Mouse (Mus musculus): ENCODE results near the gene Thy1. TPM values are rescaled to one million over a fixed set of nuclear protein-coding genes. Genes with fewer than 3 reads are reported as not detected.

The Thy1 gene
- total and polyA plus RNA-seq, 2 experiments from 2014 or later = 24.7 to 98.0 TPM

DNA sequence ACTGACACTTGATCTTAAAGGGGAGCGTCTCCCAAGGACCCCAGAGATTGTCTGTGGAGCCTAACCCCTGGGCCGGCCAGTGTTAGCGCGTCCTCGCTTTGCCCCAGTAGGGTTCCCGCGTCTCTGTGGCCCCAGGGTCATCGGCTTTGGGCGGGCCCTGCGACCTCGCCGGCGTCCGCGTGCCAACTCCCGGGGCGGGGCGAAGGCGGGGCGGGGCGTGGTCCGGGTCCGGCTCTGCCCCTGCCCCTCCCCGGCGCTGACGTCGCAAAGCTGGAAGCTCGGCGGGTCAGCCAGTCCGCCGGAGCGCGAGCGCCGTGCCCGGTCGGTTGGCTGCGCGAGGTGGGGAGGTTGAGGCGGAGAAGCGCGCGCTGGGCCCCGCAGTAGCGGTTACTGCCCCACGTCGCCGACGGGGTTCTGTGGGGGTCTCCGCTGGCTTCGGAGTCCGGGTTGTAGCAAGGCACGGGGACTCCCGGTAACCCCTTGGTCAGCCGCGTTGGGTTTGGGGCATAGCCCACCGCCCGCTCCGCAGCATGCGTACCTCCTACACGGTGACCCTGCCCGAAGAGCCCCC is 41.6 kb downstream of the Thy1 start:
- DNase-seq (ENCODE audit: low spot score) = peak; percentile 71
- ATAC-seq (ENCODE audit: low FRiP score) = peak; percentile 35; the same call in 1 of the 2 replicates
- no peak for TF ChIP-seq CTCF (IDR thresholded peaks at IDR 0.05)
- Histone ChIP-seq H3K9me3 (ENCODE audit: low read length) (no peaks in the 10 kb centered on the region), H3K4me2 (ENCODE audit: low read depth, low read length, poor library complexity, severe bottlenecking) (peak overlapping the region; percentile 100), H3K27ac (ENCODE audit: low read depth, low read length) (no peak overlapping the region), H3K4me3 (ENCODE audit: low read depth, low read length) (peak overlapping the region; percentile 57), H3K36me3 (ENCODE audit: insufficient read depth, low read length) (no peaks in the 10 kb centered on the region), H3K27me3 (ENCODE audit: insufficient read depth, low read length) (peaks cover 16% of the 10 kb centered on the region), H3K9ac (replicated peaks; ENCODE audit: low read length, poor library complexity, severe bottlenecking) (peak overlapping the region; percentile 56), H3K4me1 (ENCODE audit: insufficient read depth, low read length) (peaks cover 19% of the 10 kb centered on the region; the same call in 1 of the 2 replicates)
- WGBS = 1% methylated on average over 47 of the region's 62 CpGs

DNA sequence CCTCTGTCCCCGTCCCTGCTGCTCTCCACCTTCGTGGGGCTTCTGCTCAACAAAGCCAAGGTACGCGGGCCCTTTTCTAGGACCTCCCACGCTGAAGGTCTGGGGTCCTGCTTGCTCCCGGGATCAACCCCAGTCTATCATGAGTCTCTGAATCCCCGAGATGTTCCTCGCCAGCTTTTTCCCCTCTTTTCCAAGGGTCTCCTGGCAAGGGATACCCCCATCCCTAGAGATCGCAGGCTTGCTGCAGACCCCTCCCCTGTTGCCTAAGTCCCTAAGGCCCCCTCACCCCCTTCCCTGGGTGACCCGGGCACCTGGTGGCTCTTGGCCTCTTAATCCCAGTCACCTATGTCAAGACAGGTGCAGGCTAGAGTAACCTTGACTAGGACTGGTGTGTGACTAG is 42.1 kb downstream of the Thy1 start:
- H3K9ac ChIP-seq (replicated peaks; ENCODE audit: low read length, poor library complexity, severe bottlenecking) = peak overlapping the region; percentile 56
- H3K36me3 ChIP-seq (ENCODE audit: insufficient read depth, low read length) = no peaks in the 10 kb centered on the region
- H3K4me2 ChIP-seq (ENCODE audit: low read depth, low read length, poor library complexity, severe bottlenecking) = peak overlapping the region; percentile 100
- H3K27ac ChIP-seq (ENCODE audit: low read depth, low read length) = no peak overlapping the region
- 3% methylated on average over 10 of the region's 10 CpGs for WGBS
- H3K9me3 ChIP-seq (ENCODE audit: low read length) = no peaks in the 10 kb centered on the region
- peak overlapping the region; percentile 57 for H3K4me3 ChIP-seq (ENCODE audit: low read depth, low read length)
- H3K27me3 ChIP-seq (ENCODE audit: insufficient read depth, low read length) = peaks cover 16% of the 10 kb centered on the region
- H3K4me1 ChIP-seq (ENCODE audit: insufficient read depth, low read length) = peaks cover 19% of the 10 kb centered on the region; the same call in 1 of the 2 replicates
- TF ChIP-seq CTCF (IDR thresholded peaks at IDR 0.05) = no peak
- ATAC-seq (ENCODE audit: low FRiP score) = no peak; the same call in 1 of the 2 replicates
- no peak for DNase-seq (ENCODE audit: low spot score)

DNA sequence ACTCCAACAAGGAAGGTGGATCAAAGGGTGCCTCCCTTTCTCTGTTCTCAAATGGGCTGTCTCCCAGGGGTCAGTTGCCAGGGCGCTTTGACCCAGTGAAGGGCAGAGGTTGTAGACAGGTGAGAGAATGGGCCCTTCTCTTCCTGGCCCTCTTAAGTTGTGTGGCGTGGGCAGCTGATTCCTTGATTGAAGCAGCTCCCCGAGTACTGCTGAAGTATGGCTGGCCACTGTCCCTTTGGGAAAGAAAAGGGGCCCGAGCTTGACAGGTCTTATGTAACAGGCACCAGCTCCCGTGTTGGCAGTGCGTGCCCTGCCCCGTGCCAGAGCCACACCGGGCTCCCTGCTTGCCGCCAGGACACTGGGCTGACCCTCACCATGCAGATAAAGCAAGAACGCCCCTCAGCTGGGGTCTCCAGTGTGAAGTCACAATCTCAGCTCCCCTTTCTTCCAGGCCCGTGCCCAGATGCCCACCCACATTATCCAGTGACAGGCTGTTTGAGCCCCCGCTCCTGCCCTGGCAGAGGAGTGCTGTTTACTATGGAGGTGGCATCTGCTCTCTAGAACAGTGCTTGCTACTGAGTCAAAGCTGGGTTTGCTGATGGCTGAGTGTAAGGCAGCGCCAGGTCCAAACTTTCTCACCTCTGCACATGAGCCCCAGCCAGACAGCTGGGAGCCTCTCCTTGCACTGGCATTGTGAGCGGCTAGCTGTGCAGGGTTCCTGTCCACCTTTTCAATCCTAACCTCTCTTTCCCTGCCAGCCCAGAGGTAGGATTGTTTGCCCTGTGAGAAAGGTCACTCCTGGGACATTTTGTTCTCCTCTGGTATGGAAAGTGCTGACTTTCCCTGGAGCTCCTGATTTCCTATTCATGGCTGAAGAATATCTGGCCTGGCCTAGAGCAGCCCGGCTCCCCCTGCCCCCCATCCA is 42.8 kb downstream of the Thy1 start:
- peaks cover 16% of the 10 kb centered on the region for H3K27me3 ChIP-seq (ENCODE audit: insufficient read depth, low read length)
- peak overlapping the region; percentile 100 for H3K4me2 ChIP-seq (ENCODE audit: low read depth, low read length, poor library complexity, severe bottlenecking)
- H3K4me1 ChIP-seq (ENCODE audit: insufficient read depth, low read length) = peaks cover 19% of the 10 kb centered on the region; the same call in 1 of the 2 replicates
- ATAC-seq (ENCODE audit: low FRiP score) (no peak), DNase-seq (ENCODE audit: low spot score) (no peak)
- no peak overlapping the region for H3K9ac ChIP-seq (replicated peaks; ENCODE audit: low read length, poor library complexity, severe bottlenecking)
- no peaks in the 10 kb centered on the region for H3K36me3 ChIP-seq (ENCODE audit: insufficient read depth, low read length)
- TF ChIP-seq CTCF (IDR thresholded peaks at IDR 0.05) = no peak
- no peak overlapping the region for H3K27ac ChIP-seq (ENCODE audit: low read depth, low read length)
- H3K9me3 ChIP-seq (ENCODE audit: low read length) = no peaks in the 10 kb centered on the region
- peak overlapping the region; percentile 57; the same call in 1 of the 2 replicates for H3K4me3 ChIP-seq (ENCODE audit: low read depth, low read length)
- WGBS = 70% methylated on average over 15 of the region's 15 CpGs

DNA sequence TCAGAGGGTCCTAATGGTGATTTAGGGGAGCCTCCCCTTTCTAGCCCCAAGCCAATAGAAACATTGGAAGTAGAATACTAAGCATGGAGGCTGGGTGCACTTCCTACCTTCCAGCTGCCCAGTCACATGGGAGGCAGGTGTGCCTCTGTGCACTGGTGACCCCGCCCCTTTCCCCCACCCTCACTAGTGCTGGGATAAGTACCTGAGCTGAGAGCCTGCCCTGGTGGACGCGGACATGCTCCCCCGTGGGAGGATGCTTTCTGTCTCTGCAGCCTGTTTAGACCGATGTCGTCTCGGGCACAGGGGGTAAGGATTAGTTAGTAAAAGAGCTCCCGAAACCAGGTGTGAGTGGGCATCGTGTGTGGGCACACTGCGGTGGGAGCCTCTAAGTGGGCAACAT is 43.8 kb downstream of the Thy1 start:
- Histone ChIP-seq H3K4me3 (ENCODE audit: low read depth, low read length) (no peak overlapping the region), H3K4me1 (ENCODE audit: insufficient read depth, low read length) (peaks cover 19% of the 10 kb centered on the region; the same call in 1 of the 2 replicates), H3K27ac (ENCODE audit: low read depth, low read length) (no peak overlapping the region), H3K36me3 (ENCODE audit: insufficient read depth, low read length) (no peaks in the 10 kb centered on the region), H3K9me3 (ENCODE audit: low read length) (no peaks in the 10 kb centered on the region), H3K27me3 (ENCODE audit: insufficient read depth, low read length) (peaks cover 16% of the 10 kb centered on the region), H3K9ac (replicated peaks; ENCODE audit: low read length, poor library complexity, severe bottlenecking) (no peak overlapping the region), H3K4me2 (ENCODE audit: low read depth, low read length, poor library complexity, severe bottlenecking) (no peak overlapping the region)
- DNase-seq (ENCODE audit: low spot score) (no peak), ATAC-seq (ENCODE audit: low FRiP score) (no peak)
- no peak for TF ChIP-seq CTCF (IDR thresholded peaks at IDR 0.05)
- 52% methylated on average over 10 of the region's 10 CpGs for WGBS

DNA sequence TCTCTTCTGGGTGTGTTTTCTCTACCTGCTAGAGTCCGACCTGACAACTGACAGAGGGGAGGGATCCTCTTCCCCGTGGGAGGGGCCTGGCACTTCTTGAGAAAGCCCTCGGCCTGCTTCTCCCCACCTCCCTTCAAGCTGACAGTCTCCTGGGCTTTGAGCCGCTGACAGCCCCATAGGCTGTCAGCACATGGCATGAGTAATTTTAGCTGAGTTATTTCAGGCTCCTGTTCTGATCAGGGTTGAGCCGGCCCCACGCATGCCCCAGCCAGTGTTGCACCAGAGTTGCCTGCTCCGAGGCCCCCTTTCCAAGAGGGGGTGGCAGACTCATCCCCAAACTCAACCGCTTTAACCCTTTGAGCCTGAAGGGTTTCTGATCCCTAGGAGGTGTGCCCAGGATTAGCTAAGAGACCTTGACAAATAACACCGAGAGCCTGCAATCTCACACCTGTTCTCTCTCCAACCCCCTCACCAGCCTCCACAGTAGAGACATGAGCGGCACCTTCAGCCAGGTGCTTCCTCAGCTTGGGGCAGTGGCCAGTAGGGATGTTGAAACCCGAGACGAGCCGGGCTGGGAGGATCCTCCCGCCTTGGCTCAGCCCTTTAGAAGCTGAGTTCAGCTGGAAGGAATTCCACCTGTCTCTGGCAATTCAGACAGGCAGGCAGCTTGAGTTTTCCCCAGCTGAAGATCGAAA is 44.7 kb downstream of the Thy1 start:
- Histone ChIP-seq H3K9me3 (ENCODE audit: low read length) (no peaks in the 10 kb centered on the region), H3K4me1 (ENCODE audit: insufficient read depth, low read length) (peaks cover 19% of the 10 kb centered on the region; the same call in 1 of the 2 replicates), H3K27ac (ENCODE audit: low read depth, low read length) (no peak overlapping the region), H3K4me3 (ENCODE audit: low read depth, low read length) (no peak overlapping the region), H3K36me3 (ENCODE audit: insufficient read depth, low read length) (no peaks in the 10 kb centered on the region), H3K27me3 (ENCODE audit: insufficient read depth, low read length) (peaks cover 16% of the 10 kb centered on the region), H3K9ac (replicated peaks; ENCODE audit: low read length, poor library complexity, severe bottlenecking) (no peak overlapping the region), H3K4me2 (ENCODE audit: low read depth, low read length, poor library complexity, severe bottlenecking) (no peak overlapping the region)
- TF ChIP-seq CTCF (IDR thresholded peaks at IDR 0.05) = no peak
- WGBS = 20% methylated on average over 15 of the region's 15 CpGs
- no peak for ATAC-seq (ENCODE audit: low FRiP score)
- no peak for DNase-seq (ENCODE audit: low spot score)
